Mouse (Mus musculus) midbrain, embryonic 15.5 days (tissue): ENCODE results near the gene 2410137M14Rik. TPM values are rescaled to one million over a fixed set of nuclear protein-coding genes. Genes with fewer than 3 reads are reported as not detected.

Source experiments
- ATAC-seq: fragments of 200-750 bp; cut with Nextera tagmentation; replicated peaks from 2 replicates; pipeline ENCODE4 v1.8.0; 2017; ENCODE audit warnings: moderate TSS enrichment
- H3K27ac ChIP-seq: fragments of 300-500 bp; sonication (generic); 2 replicates; pipeline ENCODE4 v1.5.1; 2015; ENCODE audit warnings: mild to moderate bottlenecking, inconsistent platforms
- H3K27me3 ChIP-seq: fragments of 300-500 bp; sonication (generic); replicated peaks from 2 replicates; pipeline ENCODE4 v1.6.1; 2015; ENCODE audit warnings: inconsistent platforms
- H3K36me3 ChIP-seq: fragments of 300-500 bp; sonication (generic); replicated peaks from 2 replicates; pipeline ENCODE4 v1.6.1; 2015; ENCODE audit warnings: inconsistent platforms
- H3K4me1 ChIP-seq: fragments of 300-500 bp; sonication (generic); 2 replicates; pipeline ENCODE4 v1.6.1; 2015; ENCODE audit warnings: inconsistent platforms
- H3K4me2 ChIP-seq: fragments of 300-500 bp; sonication (generic); 2 replicates; pipeline ENCODE4 v1.6.1; 2015; ENCODE audit warnings: inconsistent platforms, mild to moderate bottlenecking, moderate library complexity
- H3K4me3 ChIP-seq: fragments of 300-500 bp; sonication (generic); 2 replicates; pipeline ENCODE4 v1.5.1; 2015; ENCODE audit warnings: mild to moderate bottlenecking, inconsistent platforms
- H3K9ac ChIP-seq: fragments of 300-500 bp; sonication (generic); 2 replicates; pipeline ENCODE4 v1.6.1; 2015; ENCODE audit warnings: mild to moderate bottlenecking, inconsistent platforms
- H3K9me3 ChIP-seq: fragments of 300-500 bp; sonication (generic); 2 replicates; pipeline ENCODE4 v1.6.1; 2016; ENCODE audit warnings: inconsistent platforms
- WGBS: fragments of 180-500 bp; shearing (Covaris S2); methylation state at CpG from one replicate; pipeline ENCODE4 v1.1.7; 2015; ENCODE audit warnings: mixed read lengths; 5-methylcytosine and 5-hydroxymethylcytosine counted together
- polyA plus RNA-seq: library from polyadenylated mRNA; unstranded; fragments of >200 nt; fragmentation: Nextera tagmentation; extraction: Ambion mirVana; gene quantifications from 2 replicates; pipeline ENCODE4 v1.2.1, GENCODE M21; 2015

2410137M14Rik gene
- polyA plus RNA-seq, 1 experiment from 2014 or later = 0.40 TPM

DNA sequence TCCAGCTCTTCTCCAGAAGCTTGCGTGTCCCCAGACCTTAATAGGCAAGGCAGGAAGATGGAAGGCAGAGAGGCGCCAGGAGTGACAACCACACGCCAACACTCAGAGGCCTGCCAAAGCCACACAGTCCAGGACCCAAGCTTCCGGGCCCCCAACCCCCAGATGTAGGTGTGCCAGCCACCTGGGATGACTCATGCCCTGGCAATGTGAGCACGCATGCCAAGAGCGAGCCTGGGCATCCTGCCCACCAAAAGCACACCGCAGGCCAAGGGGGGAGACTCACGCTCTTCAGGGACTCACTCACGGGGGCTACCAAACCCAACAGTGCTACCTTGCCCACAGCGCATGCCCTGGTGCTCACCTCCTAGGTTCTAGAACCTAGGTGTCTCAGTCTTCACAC lies 38.6 kb downstream of the 2410137M14Rik start:
- no peaks in the 10 kb centered on the region for H3K9me3 ChIP-seq
- no peak for ATAC-seq
- H3K4me2 ChIP-seq = peak overlapping the region; percentile 72
- peaks cover 22% of the 10 kb centered on the region for H3K4me1 ChIP-seq
- H3K9ac ChIP-seq = no peak overlapping the region
- no peaks in the 10 kb centered on the region for H3K36me3 ChIP-seq
- 54% methylated on average over 10 of the region's 10 CpGs for WGBS
- H3K27ac ChIP-seq = no peak overlapping the region
- H3K4me3 ChIP-seq = peak overlapping the region; percentile 41; the same call in 1 of the 2 replicates
- peaks cover 47% of the 10 kb centered on the region for H3K27me3 ChIP-seq

DNA sequence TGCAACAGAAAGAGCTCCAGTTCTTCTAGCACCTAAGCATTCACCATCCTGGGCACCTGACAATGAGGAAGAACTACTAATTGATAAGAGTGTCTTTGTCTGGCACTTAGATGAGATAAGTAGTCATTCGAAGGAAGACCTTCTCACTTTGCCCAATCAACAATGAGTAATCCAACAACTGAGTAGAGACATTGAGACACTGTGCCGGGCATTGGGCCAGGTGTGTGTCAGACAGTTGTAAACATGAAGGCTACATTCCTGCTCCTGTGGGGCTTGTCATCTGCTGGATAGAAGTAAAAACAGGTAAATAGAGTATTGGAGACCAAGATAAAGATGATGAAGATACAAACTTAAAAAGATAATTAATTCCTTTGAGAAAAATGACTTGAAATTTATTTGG lies 43.0 kb downstream of the 2410137M14Rik start:
- no peak overlapping the region for H3K27ac ChIP-seq
- H3K9me3 ChIP-seq = no peaks in the 10 kb centered on the region
- no peaks in the 10 kb centered on the region for H3K36me3 ChIP-seq
- no peak overlapping the region for H3K4me2 ChIP-seq
- H3K27me3 ChIP-seq = peaks cover 26% of the 10 kb centered on the region
- WGBS = 89% methylated on average over 2 of the region's 2 CpGs
- H3K4me1 ChIP-seq = peaks cover 8% of the 10 kb centered on the region
- no peak overlapping the region for H3K9ac ChIP-seq
- no peak overlapping the region for H3K4me3 ChIP-seq
- no peak for ATAC-seq

DNA sequence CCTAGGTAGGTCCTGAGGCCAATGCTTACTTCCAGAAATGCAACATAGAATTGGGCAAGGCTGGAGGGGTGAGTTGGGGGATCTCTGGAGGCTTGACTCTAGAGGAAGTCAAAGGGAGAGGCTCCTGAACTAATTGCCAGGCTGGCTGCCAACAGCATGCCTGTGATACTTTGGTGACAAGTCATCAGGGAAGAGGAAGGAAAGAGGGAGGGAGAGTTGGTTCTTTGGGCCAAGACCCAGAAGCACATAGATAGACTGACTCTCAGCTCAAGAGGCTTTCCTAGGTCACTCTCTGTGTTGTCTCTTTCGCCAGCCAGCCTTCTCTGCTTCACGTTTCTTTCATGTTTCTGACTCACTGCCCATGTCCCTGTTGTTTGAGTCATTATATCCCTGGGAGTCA lies 49.2 kb downstream of the 2410137M14Rik start:
- Histone ChIP-seq H3K27me3 (no peaks in the 10 kb centered on the region), H3K9ac (no peak overlapping the region), H3K27ac (no peak overlapping the region), H3K9me3 (no peaks in the 10 kb centered on the region), H3K4me1 (no peaks in the 10 kb centered on the region), H3K4me3 (no peak overlapping the region), H3K36me3 (no peaks in the 10 kb centered on the region), H3K4me2 (no peak overlapping the region)
- WGBS = 68% methylated on average over 2 of the region's 2 CpGs
- ATAC-seq = no peak

DNA sequence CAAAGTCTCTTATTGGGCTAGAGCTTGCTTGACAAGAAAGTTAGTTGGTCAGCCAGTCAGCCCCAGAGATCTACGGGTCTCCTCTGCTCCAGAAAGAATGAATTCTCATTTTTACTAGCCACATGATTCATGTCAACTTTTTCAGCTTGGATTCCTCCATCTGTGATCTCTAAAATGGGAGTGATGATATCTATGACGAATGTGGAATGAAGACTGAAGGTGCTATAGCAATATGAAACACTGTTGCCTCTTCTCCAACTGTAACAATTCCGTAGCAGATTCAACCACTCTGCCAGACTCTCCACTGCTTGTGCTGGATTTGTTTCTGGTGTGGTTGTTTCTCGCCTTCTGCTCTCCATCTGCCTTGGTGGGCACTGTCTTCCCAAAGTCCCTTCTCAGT lies 49.9 kb downstream of the 2410137M14Rik start:
- H3K27me3 ChIP-seq = no peaks in the 10 kb centered on the region
- no peak overlapping the region for H3K27ac ChIP-seq
- WGBS = 85% methylated on average over 4 of the region's 4 CpGs
- H3K4me1 ChIP-seq = no peaks in the 10 kb centered on the region
- H3K4me2 ChIP-seq = no peak overlapping the region
- no peaks in the 10 kb centered on the region for H3K9me3 ChIP-seq
- no peak overlapping the region for H3K4me3 ChIP-seq
- no peak for ATAC-seq
- H3K36me3 ChIP-seq = no peaks in the 10 kb centered on the region
- H3K9ac ChIP-seq = no peak overlapping the region

DNA sequence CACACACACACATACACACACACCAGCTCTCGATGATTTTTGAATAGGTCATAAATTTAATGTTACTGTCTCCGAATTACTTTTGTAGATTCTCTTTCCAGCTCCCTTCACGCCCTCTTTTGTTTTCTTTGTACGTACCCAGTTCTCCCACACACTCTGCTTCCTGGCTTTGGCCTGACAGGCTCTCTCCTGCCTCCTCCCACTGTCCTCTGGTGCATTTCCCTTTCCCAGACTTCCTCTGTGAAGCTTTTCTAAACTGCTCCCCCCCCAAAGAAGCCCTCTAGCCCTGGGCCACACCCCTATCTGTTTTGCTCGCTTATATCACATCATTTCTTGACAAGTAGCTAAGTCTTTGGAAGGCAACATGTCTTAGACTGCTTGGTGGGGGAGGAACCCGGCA lies 50.8 kb downstream of the 2410137M14Rik start:
- H3K9ac ChIP-seq = no peak overlapping the region
- no peaks in the 10 kb centered on the region for H3K4me1 ChIP-seq
- H3K36me3 ChIP-seq = no peaks in the 10 kb centered on the region
- H3K4me2 ChIP-seq = no peak overlapping the region
- WGBS = 83% methylated on average over 6 of the region's 6 CpGs
- no peaks in the 10 kb centered on the region for H3K27me3 ChIP-seq
- no peak overlapping the region for H3K27ac ChIP-seq
- H3K9me3 ChIP-seq = no peaks in the 10 kb centered on the region
- no peak for ATAC-seq
- H3K4me3 ChIP-seq = no peak overlapping the region

DNA sequence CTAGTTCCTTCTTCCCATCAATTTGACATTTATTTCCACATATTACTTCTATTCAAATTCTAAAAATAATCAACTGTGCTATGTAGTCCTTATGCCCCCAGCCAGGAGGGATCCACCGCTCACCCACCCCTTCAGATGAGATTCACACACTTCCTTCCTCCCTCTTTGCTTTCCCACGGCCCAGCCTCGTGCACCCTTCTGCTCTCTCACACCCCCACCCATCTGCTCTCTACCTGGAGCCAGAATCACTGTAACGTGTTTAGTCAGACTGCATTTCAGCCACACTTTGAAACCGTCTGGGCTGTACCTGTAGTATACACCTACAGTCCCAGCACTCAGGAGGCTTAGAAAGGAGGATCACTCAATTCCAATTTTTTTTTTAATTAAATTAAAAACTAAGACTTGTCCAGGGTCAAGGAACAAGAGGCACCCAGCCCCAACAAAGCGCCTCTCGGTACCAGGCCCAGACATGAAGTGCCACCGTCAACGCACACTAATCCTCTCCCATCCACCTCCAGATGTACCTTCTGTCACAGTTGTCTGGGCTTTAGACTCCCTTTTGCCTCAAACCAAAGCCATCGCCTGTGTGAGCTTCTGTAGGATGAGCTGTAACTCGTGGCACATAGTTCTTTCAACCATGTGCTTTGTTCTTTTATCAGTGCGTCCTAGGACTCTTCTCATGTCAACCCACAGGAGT lies 51.7 kb downstream of the 2410137M14Rik start:
- Histone ChIP-seq H3K4me2 (no peak overlapping the region), H3K4me1 (no peaks in the 10 kb centered on the region), H3K4me3 (no peak overlapping the region), H3K27me3 (no peaks in the 10 kb centered on the region), H3K36me3 (no peaks in the 10 kb centered on the region), H3K27ac (no peak overlapping the region), H3K9ac (no peak overlapping the region), H3K9me3 (no peaks in the 10 kb centered on the region)
- 81% methylated on average over 12 of the region's 12 CpGs for WGBS
- ATAC-seq = no peak

Other genes with a start within 250 kb of the 2410137M14Rik start
- not detected in 2 replicates for gene H2-M10.5, start 208.3 kb downstream of the 2410137M14Rik start, polyA plus RNA-seq
- gene H2-M10.6, start 169.1 kb downstream of the 2410137M14Rik start, polyA plus RNA-seq = not detected in 2 replicates
- 46.1 and 51.7 TPM in 2 replicates for gene Trim26, start 144.1 kb downstream of the 2410137M14Rik start, polyA plus RNA-seq
- gene Trim15, start 114.0 kb downstream of the 2410137M14Rik start, polyA plus RNA-seq = 0.79 and 1.2 TPM in 2 replicates
- gene Trim10, start 111.7 kb downstream of the 2410137M14Rik start, polyA plus RNA-seq = 1.2 and 1.5 TPM in 2 replicates
- gene Trim40, start 91.1 kb downstream of the 2410137M14Rik start, polyA plus RNA-seq = not detected in 2 replicates
- gene Trim31, start 83.1 kb downstream of the 2410137M14Rik start, polyA plus RNA-seq = not detected in 2 replicates
- gene Rnf39, start 38.3 kb downstream of the 2410137M14Rik start, polyA plus RNA-seq = 1.1 and 1.7 TPM in 2 replicates
- gene Ppp1r11, start 29.5 kb downstream of the 2410137M14Rik start, polyA plus RNA-seq = 163 and 172 TPM in 2 replicates
- gene Znrd1, start 22.7 kb downstream of the 2410137M14Rik start, polyA plus RNA-seq = 51.0 and 52.7 TPM in 2 replicates
- 4.7 and 4.9 TPM in 2 replicates for gene Znrd1as, start 22.6 kb downstream of the 2410137M14Rik start, polyA plus RNA-seq
- 3.4 and 3.8 TPM in 2 replicates for gene H2-M5, start 8.3 kb upstream of the 2410137M14Rik start, polyA plus RNA-seq
- 289 and 324 TPM in 2 replicates for gene Zfp57, start 19.9 kb upstream of the 2410137M14Rik start, polyA plus RNA-seq
- 2.4 and 3.7 TPM in 2 replicates for gene Mog, start 42.2 kb upstream of the 2410137M14Rik start, polyA plus RNA-seq
- 86.4 and 88.8 TPM in 2 replicates for gene Gabbr1, start 64.7 kb upstream of the 2410137M14Rik start, polyA plus RNA-seq
- gene Olfr90, start 107.3 kb upstream of the 2410137M14Rik start, polyA plus RNA-seq = 0.06 TPM in 1 of 2 replicates, not detected in the other
- not detected in 2 replicates for gene Olfr91, start 117.0 kb upstream of the 2410137M14Rik start, polyA plus RNA-seq
- gene Olfr92, start 138.9 kb upstream of the 2410137M14Rik start, polyA plus RNA-seq = not detected in 2 replicates
- gene Olfr93, start 180.3 kb upstream of the 2410137M14Rik start, polyA plus RNA-seq = not detected in 2 replicates
- not detected in 2 replicates for gene Ubd, start 212.7 kb upstream of the 2410137M14Rik start, polyA plus RNA-seq
- gene Olfr94, start 219.8 kb upstream of the 2410137M14Rik start, polyA plus RNA-seq = 0.10 and 0.26 TPM in 2 replicates
- gene Olfr95, start 231.9 kb upstream of the 2410137M14Rik start, polyA plus RNA-seq = not detected in 2 replicates
- not detected in 2 replicates for gene Olfr96, start 238.9 kb upstream of the 2410137M14Rik start, polyA plus RNA-seq